Mouse (Mus musculus) bone marrow macrophage, adult 2 months (primary cell): ENCODE data around the gene Blm.

Source experiments
- CTCF ChIP-seq: IDR thresholded peaks from 2 replicates; pipeline ENCODE4 v1.5.1; 2012; ENCODE audit warnings: low read depth, mild to moderate bottlenecking, low read length, moderate library complexity
- POLR2A ChIP-seq: IDR thresholded peaks from 2 replicates; pipeline ENCODE4 v1.6.1; 2012; ENCODE audit warnings: mild to moderate bottlenecking, low read depth, low read length, borderline replicate concordance

GRCm38 (mm10) chr7:80436571-80436970, 98.3 kb downstream of the Blm start:
- TF ChIP-seq CTCF (no peak), POLR2A (no peak)
